Mouse (Mus musculus) neural tube, embryonic 14.5 days (tissue): ENCODE results near the gene Slc29a2. TPM values are rescaled to one million over a fixed set of nuclear protein-coding genes. Genes with fewer than 3 reads are reported as not detected.

Experiments used
- ATAC-seq: fragments of 200-750 bp; cut with Nextera tagmentation; 2 replicates; pipeline ENCODE4 v1.8.0; 2017; ENCODE audit warnings: low read depth, mild to moderate bottlenecking, moderate TSS enrichment, moderate library complexity
- H3K27ac ChIP-seq: fragments of 300-500 bp; sonication (generic); 2 replicates; pipeline ENCODE4 v1.5.1; 2014; ENCODE audit warnings: low read depth, mild to moderate bottlenecking, control low read depth, low read length, moderate library complexity, mixed read lengths
- H3K27me3 ChIP-seq: fragments of 300-500 bp; sonication (generic); 2 replicates; pipeline ENCODE4 v1.6.1; 2014; ENCODE audit warnings: low read length; ENCODE audit not compliant: control insufficient read depth, insufficient read depth
- H3K36me3 ChIP-seq: fragments of 300-500 bp; sonication (generic); 2 replicates; pipeline ENCODE4 v1.6.1; 2014; ENCODE audit warnings: low read length, mixed read lengths; ENCODE audit not compliant: control insufficient read depth, insufficient read depth
- H3K4me1 ChIP-seq: fragments of 300-500 bp; sonication (generic); 2 replicates; pipeline ENCODE4 v1.6.1; 2014; ENCODE audit warnings: low read length; ENCODE audit not compliant: control insufficient read depth, insufficient read depth
- H3K4me2 ChIP-seq: fragments of 300-500 bp; sonication (generic); 2 replicates; pipeline ENCODE4 v1.6.1; 2014; ENCODE audit warnings: mild to moderate bottlenecking, low read depth, low read length, control low read depth
- H3K4me3 ChIP-seq: fragments of 300-500 bp; sonication (generic); 2 replicates; pipeline ENCODE4 v1.5.1; 2014; ENCODE audit warnings: low read depth, low read length, control low read depth, mixed read lengths
- H3K9ac ChIP-seq: fragments of 300-500 bp; sonication (generic); replicated peaks from 2 replicates; pipeline ENCODE4 v1.6.1; 2014; ENCODE audit warnings: low read depth, mild to moderate bottlenecking, control low read depth, low read length, mixed read lengths
- H3K9me3 ChIP-seq: fragments of 300-500 bp; sonication (generic); 2 replicates; pipeline ENCODE4 v1.6.1; 2016; ENCODE audit warnings: low read length; ENCODE audit not compliant: control insufficient read depth
- WGBS: fragments of 180-500 bp; shearing (Covaris S2); extraction: QIAGEN DNeasy Blood & Tissue Kit; methylation state at CpG from one replicate; pipeline ENCODE4 v1.1.7; 2014; 5-methylcytosine and 5-hydroxymethylcytosine counted together
- polyA plus RNA-seq: library from polyadenylated mRNA; unstranded; fragments of >200 nt; fragmentation: Nextera tagmentation; extraction: Ambion mirVana; gene quantifications from 2 replicates; pipeline ENCODE4 v1.2.1, GENCODE M21; 2014

Slc29a2 gene
- polyA plus RNA-seq, 1 experiment from 2014 or later: 12.2 TPM

- WGBS: 37% methylated on average over 3 of the region's 3 CpGs
- Histone ChIP-seq H3K27me3 (peaks cover 30% of the 10 kb centered on the region), H3K27ac (no peak overlapping the region), H3K4me2 (no peak overlapping the region), H3K4me3 (no peak overlapping the region), H3K4me1 (no peaks in the 10 kb centered on the region), H3K36me3 (peaks cover 21% of the 10 kb centered on the region; the same call in 1 of the 2 replicates), H3K9ac (no peak overlapping the region), H3K9me3 (no peaks in the 10 kb centered on the region)
- no peak for ATAC-seq
These were observed 27.9 kb downstream of the Slc29a2 start for GRCm38 (mm10) chr19:5051515-5051914.

- Histone ChIP-seq H3K9ac (no peak overlapping the region), H3K27ac (no peak overlapping the region), H3K36me3 (peaks cover 16% of the 10 kb centered on the region; the same call in 1 of the 2 replicates), H3K4me1 (no peaks in the 10 kb centered on the region), H3K4me3 (no peak overlapping the region), H3K27me3 (peaks cover 30% of the 10 kb centered on the region), H3K4me2 (no peak overlapping the region), H3K9me3 (no peaks in the 10 kb centered on the region)
- WGBS: 30% methylated on average over 23 of the region's 25 CpGs
- no peak for ATAC-seq
These were observed 28.6 kb downstream of the Slc29a2 start for GRCm38 (mm10) chr19:5052166-5052822.

- peaks cover 10% of the 10 kb centered on the region; the same call in 1 of the 2 replicates for H3K36me3 ChIP-seq
- H3K27ac ChIP-seq: no peak overlapping the region
- H3K4me3 ChIP-seq: no peak overlapping the region
- H3K4me2 ChIP-seq: no peak overlapping the region
- no peaks in the 10 kb centered on the region for H3K4me1 ChIP-seq
- H3K9ac ChIP-seq: no peak overlapping the region
- WGBS: 58% methylated on average over 17 of the region's 17 CpGs
- no peaks in the 10 kb centered on the region for H3K9me3 ChIP-seq
- no peak for ATAC-seq
- peaks cover 30% of the 10 kb centered on the region for H3K27me3 ChIP-seq
These were observed 29.2 kb downstream of the Slc29a2 start for GRCm38 (mm10) chr19:5052853-5053252.

GRCm38 (mm10) chr19:5053909-5054308, 30.2 kb downstream of the Slc29a2 start:
- Histone ChIP-seq H3K4me2 (no peak overlapping the region), H3K9me3 (no peaks in the 10 kb centered on the region), H3K27ac (no peak overlapping the region), H3K27me3 (peaks cover 30% of the 10 kb centered on the region), H3K4me1 (no peaks in the 10 kb centered on the region), H3K9ac (no peak overlapping the region), H3K36me3 (peaks cover 6% of the 10 kb centered on the region; the same call in 1 of the 2 replicates), H3K4me3 (no peak overlapping the region)
- WGBS: 18% methylated on average over 9 of the region's 9 CpGs
- no peak for ATAC-seq

GRCm38 (mm10) chr19:5056251-5056650, 32.6 kb downstream of the Slc29a2 start:
- Histone ChIP-seq H3K4me3 (no peak overlapping the region), H3K9me3 (no peaks in the 10 kb centered on the region), H3K36me3 (no peaks in the 10 kb centered on the region), H3K4me1 (no peaks in the 10 kb centered on the region), H3K27ac (no peak overlapping the region), H3K4me2 (no peak overlapping the region), H3K9ac (no peak overlapping the region), H3K27me3 (peaks cover 21% of the 10 kb centered on the region)
- no peak for ATAC-seq
- 13% methylated on average over 6 of the region's 6 CpGs for WGBS

- ATAC-seq: no peak
- no peaks in the 10 kb centered on the region for H3K36me3 ChIP-seq
- no peak overlapping the region for H3K4me3 ChIP-seq
- no peak overlapping the region for H3K9ac ChIP-seq
- WGBS: 23% methylated on average over 16 of the region's 16 CpGs
- H3K27me3 ChIP-seq: peaks cover 3% of the 10 kb centered on the region; the same call in 1 of the 2 replicates
- H3K9me3 ChIP-seq: no peaks in the 10 kb centered on the region
- H3K4me2 ChIP-seq: no peak overlapping the region
- H3K4me1 ChIP-seq: no peaks in the 10 kb centered on the region
- no peak overlapping the region for H3K27ac ChIP-seq
These were observed 34.5 kb downstream of the Slc29a2 start for GRCm38 (mm10) chr19:5057876-5058775.

GRCm38 (mm10) chr19:5058801-5059771, 35.4 kb downstream of the Slc29a2 start:
- ATAC-seq: no peak
- Histone ChIP-seq H3K27me3 (no peaks in the 10 kb centered on the region), H3K36me3 (no peaks in the 10 kb centered on the region), H3K4me1 (no peaks in the 10 kb centered on the region), H3K27ac (no peak overlapping the region), H3K9me3 (no peaks in the 10 kb centered on the region), H3K4me3 (no peak overlapping the region), H3K4me2 (no peak overlapping the region), H3K9ac (0 out of 2 replicates have a peak overlapping the region, but pooled peaks have one; percentile 7)
- 19% methylated on average over 10 of the region's 10 CpGs for WGBS

- no peak for ATAC-seq
- Histone ChIP-seq H3K4me1 (no peaks in the 10 kb centered on the region), H3K27ac (no peak overlapping the region), H3K9me3 (no peaks in the 10 kb centered on the region), H3K9ac (no peak overlapping the region), H3K27me3 (no peaks in the 10 kb centered on the region), H3K4me2 (no peak overlapping the region), H3K36me3 (no peaks in the 10 kb centered on the region), H3K4me3 (no peak overlapping the region)
- WGBS: 44% methylated on average over 5 of the region's 5 CpGs
These were observed 37.0 kb downstream of the Slc29a2 start for GRCm38 (mm10) chr19:5060365-5061330.
